Mouse (Mus musculus) heart, postnatal 36 days (tissue): ENCODE measurements around the gene Olfr1338. TPM values are rescaled to one million over a fixed set of nuclear protein-coding genes. Genes with fewer than 3 reads are reported as not detected.
"Not testable (repeated sequence)": the region's sequence is repeated elsewhere in the genome, so short reads cannot be mapped to it uniquely, and the experiment has no call there.

Experiments used
- DNase-seq, 2 experiments: peaks; one replicate each; pipeline ENCODE4 v3.0.0; 2021 to 2022
- intact Hi-C: fragments of 180-260 bp; cut with DNase I; formaldehyde crosslinking; loops from one replicate; pipeline ENCODE4 v1.15.1; 2025
- total RNA-seq, 2 experiments: library from RNA; stranded (reverse); gene quantifications; 2 replicates each; pipeline ENCODE4 v1.2.3; 2021

Gene Olfr1338
- total RNA-seq: not detected

DNA sequence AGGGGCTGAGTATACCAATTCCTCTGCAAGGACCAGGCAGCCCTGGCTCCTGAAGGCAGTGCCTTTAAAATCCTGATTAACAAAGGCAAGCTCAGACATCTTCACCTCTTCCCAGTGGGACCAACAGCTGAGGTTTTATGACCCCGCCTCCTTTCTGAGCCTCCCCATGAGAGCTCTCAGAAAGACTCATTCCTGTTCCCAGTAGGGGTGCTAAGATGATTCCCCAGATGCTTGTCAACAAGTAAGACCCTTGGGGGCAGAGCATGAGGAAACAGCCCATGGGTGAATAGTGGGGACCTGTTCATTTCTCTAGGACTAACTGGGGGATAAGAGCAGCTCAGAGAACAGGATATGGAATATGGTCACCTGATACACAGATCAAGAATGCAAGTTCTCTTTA is at the start of gene Olfr1338:
Gene Olfr1338 (minus strand): TSS at position 101 of the 400 bp plus-strand sequence.
- DNase-seq: no peak
- intact Hi-C loops: no loop called here

DNA sequence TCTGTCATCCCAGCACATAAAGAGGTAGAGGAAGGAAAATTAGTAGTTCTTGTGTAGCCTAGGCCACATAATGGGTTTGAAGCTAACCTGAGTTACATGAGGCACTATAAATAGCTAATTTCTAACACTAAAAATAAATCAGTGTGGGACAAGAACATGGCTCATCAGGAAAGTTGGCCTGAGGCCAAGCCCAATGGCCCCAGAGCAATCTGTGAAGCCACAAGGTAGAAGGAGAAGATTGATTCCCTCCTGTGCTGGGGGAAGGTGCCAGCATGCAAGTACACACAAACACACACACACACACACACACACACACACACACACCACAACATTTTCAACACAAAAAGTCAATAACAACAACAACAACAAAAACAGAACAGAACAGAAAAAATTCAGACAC is 34.3 kb upstream of the Olfr1338 start:
- DNase-seq: peak in 1 of 2 experiments; percentile 7

DNA sequence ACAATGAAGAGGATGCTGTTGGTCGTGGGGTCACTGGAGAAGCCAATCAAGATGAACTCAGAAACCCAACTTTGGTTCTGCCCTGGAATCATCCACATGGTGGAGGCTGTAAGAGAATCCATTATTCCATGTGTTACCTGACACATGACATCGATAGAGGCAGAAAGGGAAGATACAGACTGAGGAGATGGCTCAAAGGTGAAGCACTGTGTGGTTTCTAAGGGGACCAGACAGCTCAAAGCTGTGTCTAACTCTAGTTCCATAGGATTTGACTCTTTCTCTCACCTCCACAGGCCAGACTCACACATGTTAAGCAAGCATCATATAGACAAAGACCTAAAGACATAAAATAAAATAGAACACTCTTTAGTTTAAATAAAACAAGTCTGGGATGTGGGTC is 23.9 kb upstream of the Olfr1338 start, which contains the start of gene Olfr1337:
Gene Olfr1337 (minus strand): TSS at position 101 of the 400 bp plus-strand sequence.
- no peak for DNase-seq
- intact Hi-C loops: no loop called here

More for the DNA sequence above, 34.3 kb upstream of the Olfr1338 start:
- intact Hi-C loops: not testable (repeated sequence)

DNA sequence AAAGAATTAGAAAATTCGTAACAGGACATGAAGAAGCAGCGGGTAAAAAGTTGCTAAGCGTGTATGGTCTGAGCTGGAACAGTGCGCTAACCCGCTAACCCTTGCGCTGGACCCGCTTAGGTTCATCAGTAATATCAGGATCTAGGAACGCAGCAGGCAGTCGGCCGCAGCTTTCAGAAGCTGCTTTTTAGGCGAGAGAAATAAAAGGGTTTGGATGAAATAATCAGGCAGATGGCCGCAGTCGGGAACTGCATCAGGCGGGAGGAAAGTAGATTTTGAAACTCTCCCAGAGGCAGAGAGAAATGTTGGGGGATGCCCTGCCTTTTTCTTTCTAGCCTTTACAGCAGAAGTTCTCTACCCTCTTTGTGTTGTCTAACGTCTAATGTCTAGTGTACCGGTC is 16.7 kb downstream of the Olfr1338 start:
- no peak for DNase-seq
- intact Hi-C loops: no loop called here

DNA sequence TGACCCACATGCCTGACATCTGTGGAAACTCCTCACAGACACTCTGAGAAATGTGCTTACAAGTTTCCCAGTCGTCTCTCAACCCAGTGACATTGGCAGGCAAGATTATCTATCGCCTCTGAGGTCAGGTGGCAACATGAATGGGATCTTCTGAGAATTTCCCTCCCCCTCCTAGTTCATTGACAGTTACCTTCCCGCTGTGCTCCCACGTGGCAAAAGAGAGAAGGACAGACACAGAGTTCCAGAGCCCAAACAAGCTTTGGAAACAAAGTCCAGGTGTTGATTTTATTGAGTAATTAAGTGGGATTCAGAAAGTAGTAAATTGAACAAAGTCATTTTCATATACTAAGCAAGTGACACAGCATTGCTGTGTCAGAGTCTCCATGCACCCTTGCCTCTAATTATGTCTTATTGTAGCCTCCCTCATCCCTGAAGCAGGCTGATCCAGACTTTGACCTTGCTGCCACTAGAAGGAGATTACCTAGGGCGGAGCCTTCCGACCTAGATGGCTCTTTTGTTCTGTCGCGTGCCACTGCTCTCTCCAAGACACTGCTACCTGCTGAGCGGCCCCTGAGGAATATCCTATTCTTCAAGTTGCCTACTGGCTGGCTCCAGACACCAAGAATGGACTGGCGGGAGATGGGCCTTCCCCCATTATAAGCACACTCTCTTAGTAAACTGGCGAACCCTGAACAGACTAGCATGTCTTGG is 17.4 kb downstream of the Olfr1338 start:
- DNase-seq: no peak
- intact Hi-C loops: no loop called here

DNA sequence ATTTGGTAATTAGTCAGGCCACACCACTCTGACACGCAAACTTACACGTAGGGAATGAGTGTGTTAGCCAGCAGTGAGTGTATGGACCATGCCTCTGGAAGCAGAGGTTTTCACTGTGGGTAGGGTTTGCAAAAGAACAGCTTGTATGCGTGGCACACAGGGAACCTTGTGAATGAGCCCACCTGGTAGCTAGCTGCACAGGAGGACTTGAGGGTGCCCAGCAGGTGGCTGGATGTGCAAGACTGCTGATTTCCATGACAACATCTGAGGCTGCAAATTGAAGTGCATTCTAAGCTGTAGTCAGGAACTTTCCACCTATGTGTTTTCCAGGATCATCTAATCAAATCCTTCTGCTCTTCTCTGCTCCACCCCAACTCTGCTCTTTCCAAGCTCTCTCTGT is 19.0 kb downstream of the Olfr1338 start:
- intact Hi-C loops: no loop called here
- DNase-seq: no peak

DNA sequence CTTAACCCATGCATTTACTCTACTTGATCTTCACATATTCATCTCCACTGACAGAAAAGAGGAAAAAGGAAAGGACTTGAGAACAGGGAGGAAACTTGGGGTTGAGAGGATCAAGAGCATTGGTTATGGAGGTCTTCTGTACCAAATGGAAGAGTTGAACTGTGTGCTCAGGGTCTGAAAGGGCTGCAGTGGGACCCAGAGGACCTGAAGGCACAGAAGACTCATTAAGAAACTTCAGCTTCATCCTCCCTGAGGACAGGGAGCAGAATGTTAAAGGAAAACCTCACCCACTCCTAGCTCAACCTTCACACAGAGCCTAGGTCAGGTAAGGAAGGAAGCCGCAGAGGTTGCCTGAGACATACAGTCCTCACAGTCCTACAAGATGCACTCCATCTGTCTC is 26.7 kb downstream of the Olfr1338 start, which contains the start of gene Olfr1339:
Gene Olfr1339 (plus strand): TSS at position 301 of the 400 bp plus-strand sequence.
- intact Hi-C loops: no loop called here
- no peak for DNase-seq

DNA sequence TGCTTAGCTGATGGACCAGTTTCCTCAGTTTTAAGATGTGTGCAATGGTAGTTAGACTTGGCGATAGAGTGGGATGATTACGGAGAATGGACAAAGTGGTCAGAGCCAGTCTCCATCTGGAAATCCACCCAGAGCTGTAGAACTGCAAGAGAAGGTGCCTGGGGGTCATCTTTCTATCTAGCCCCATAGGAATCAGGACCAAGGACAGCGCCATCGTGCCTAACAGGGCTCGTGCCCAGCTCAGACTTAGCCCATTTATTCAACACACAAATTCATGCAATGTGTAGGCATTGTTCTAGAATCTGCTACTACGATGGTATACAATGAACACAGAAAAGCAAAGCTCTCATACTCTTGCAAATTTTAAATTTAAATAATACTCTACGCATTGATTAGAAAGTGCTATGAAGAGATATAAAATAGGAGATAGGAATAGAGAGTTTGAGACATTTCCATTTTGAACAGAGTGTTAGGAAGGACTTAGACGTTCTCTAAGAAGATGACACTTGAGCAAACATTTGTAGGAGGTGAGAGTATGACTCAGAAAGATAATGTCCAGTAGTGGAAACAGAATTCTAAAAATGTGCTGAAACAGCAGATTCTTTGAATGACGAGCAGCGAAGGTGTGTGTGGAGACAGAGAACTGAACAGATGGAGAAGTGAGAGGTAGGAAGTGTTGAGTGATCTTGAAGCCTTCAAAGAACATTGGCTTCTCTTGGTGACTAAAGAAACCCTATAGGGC is 36.6 kb downstream of the Olfr1338 start:
- intact Hi-C loops: no loop called here
- peak in 1 of 2 experiments; percentile 6 for DNase-seq

DNA sequence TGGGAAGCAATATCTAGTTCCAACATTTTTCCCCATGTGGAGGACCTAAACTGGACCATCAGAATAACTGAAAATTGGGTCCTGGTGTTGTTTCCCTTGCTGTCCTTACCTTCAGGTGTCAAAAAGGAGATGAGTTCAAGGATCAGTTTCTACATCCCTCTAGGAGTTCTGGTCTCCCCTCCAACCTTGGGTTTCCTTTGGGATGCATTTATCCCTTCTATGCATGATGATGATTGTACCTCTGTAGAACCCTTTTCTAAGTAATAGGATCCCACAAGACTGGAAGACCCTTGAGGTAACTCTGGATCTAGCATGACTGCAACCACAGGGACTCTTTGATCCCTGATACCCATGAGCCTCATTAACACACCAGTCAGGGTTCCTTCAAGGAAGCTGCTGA is 38.7 kb downstream of the Olfr1338 start, which contains the start of gene Olfr1340:
Gene Olfr1340 (plus strand): TSS at position 301 of the 400 bp plus-strand sequence.
- no peak for DNase-seq
- intact Hi-C loops: no loop called here

DNA sequence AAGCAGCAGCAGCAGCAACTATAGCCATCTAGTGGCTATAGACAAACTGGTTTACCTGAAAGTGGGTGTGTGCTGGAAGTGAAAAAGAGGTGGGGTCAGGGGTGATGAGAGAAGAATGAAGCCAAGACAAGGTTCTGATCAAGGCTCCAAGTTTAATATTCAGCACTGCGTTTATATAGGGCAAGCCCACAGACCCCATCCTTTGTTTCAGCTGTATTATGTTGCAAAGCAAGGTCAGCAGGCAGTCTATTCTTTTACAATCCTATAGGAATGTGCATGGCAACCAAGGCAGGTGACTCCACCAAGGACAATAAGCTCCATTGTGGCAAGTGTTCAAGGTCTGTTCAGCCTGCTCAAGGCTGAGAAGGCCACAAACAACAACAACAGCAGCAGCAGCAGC is 46.9 kb downstream of the Olfr1338 start:
- DNase-seq: no peak
- intact Hi-C loops: no loop called here

DNA sequence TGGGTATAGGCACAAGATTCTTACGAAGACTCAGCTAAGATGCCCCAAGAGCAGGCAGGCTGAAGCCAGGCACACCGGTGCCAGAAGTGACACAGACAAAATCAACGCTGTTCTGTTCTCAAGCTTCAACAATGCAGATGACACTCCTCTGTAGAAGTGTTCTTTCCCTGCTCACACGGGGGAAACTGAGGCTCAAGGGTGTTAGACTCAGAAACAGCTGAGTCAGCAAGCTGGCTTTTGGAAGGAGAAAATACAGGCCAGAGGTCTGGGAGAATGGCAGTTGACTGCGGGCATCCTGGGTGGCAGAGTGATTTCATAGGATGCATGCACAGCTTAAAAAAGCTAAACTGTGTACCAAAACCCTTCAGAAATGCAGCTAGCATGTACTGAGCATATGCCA is 50.5 kb downstream of the Olfr1338 start:
- DNase-seq: no peak
- intact Hi-C loops: no loop called here

DNA sequence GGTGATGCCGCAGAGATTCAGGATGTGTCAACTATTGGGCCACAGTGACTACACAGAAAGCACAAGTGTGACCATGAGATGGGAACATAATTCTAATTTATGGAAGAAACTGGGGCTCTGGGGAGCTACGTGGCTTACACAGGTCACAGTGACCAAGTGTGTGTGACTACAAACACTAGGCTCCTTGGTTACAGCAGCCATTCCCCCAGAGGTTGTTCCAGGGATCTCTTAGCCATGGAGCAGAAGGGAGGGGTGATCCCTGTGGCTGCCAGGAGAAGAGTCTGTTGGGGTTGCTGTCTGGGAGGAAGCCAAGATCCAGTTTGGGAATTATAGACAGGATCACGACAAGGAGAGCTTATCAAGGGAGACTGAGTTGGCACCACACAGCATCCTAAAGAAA is 55.3 kb downstream of the Olfr1338 start, which contains the start of gene Olfr1341:
Gene Olfr1341 (plus strand): TSS at position 301 of the 400 bp plus-strand sequence.
- intact Hi-C loops: no loop called here
- no peak for DNase-seq

Other genes starting within 250 kb of the Olfr1338 start
- gene 2610528J11Rik, start 231.7 kb downstream of the Olfr1338 start, total RNA-seq: not detected
- under 1 TPM in 1 of 2 experiments, not detected in 1; 0.33 TPM for gene Tmem125, start 214.7 kb downstream of the Olfr1338 start, total RNA-seq
- gene Cfap57, start 138.0 kb downstream of the Olfr1338 start, total RNA-seq: under 1 TPM in 1 of 2 experiments, not detected in 1; 0.05 TPM
- 10 to 100 TPM; 38.0 to 39.1 TPM for gene Ebna1bp2, start 137.9 kb downstream of the Olfr1338 start, total RNA-seq
- not detected for gene Olfr62, start 99.8 kb downstream of the Olfr1338 start, total RNA-seq
- gene Olfr1342, start 66.0 kb downstream of the Olfr1338 start, total RNA-seq: not detected
- not detected for gene Olfr1341, start 55.2 kb downstream of the Olfr1338 start, total RNA-seq
- not detected for gene Olfr1340, start 38.6 kb downstream of the Olfr1338 start, total RNA-seq
- gene Olfr1339, start 26.6 kb downstream of the Olfr1338 start, total RNA-seq: not detected
- not detected for gene Olfr1337, start 23.8 kb upstream of the Olfr1338 start, total RNA-seq
- not detected for gene Olfr1335, start 51.2 kb upstream of the Olfr1338 start, total RNA-seq
- not detected for gene Olfr1333, start 77.5 kb upstream of the Olfr1338 start, total RNA-seq
- not detected for gene Olfr1331, start 105.9 kb upstream of the Olfr1338 start, total RNA-seq
- gene Olfr1330, start 129.9 kb upstream of the Olfr1338 start, total RNA-seq: not detected
- not detected for gene Olfr1329, start 158.7 kb upstream of the Olfr1338 start, total RNA-seq
- not detected for gene Olfr1328, start 179.9 kb upstream of the Olfr1338 start, total RNA-seq
- under 1 TPM; 0.28 to 0.38 TPM for gene Lao1, start 202.8 kb upstream of the Olfr1338 start, total RNA-seq